Mouse (Mus musculus) right cerebral cortex, postnatal 25 days (tissue): ENCODE data around the gene Gm6793.

Experiments
- DNase-seq: peaks from one replicate; pipeline ENCODE4 v3.0.0; 2022

The Gm6793 gene

DNA sequence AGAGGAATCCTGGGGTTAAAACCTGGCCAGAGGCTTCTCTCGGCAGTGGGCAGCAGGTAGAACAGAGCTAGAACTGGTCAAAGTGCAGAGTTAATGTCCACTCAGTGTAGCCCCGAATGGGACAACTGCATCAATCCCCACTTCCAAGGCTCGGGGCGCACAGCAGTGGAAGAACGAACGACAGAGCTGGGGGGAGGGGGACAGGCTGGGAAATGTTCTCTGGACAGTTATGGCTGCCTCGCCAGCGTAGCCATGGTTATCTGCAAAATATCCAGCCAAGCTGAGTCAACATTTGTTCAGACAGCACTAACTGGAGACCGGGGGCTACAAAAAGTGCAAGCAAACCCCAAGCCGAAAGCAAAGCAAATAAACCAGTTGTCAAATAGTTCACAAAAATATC lies 36.7 kb downstream of the Gm6793 start:
- DNase-seq: no peak

DNA sequence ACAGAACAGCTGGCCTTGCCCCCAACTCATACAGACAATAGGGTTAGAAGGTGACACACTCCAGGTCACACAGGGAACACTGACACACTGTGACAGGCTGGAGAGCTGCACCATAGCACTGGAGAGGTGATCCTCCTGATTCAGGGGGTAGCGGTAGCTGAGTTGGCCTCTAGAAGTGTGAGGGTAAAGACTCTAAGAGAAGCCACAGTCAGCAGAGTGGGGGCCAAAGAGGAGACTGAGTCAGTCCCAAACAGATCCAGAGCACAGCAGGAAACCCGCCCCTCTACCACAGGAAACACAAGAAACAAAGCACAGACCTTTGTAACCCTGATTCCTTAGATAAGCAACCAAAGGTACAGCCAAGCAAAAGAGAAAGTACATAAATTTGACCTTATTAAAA lies 38.5 kb downstream of the Gm6793 start:
- DNase-seq: no peak

DNA sequence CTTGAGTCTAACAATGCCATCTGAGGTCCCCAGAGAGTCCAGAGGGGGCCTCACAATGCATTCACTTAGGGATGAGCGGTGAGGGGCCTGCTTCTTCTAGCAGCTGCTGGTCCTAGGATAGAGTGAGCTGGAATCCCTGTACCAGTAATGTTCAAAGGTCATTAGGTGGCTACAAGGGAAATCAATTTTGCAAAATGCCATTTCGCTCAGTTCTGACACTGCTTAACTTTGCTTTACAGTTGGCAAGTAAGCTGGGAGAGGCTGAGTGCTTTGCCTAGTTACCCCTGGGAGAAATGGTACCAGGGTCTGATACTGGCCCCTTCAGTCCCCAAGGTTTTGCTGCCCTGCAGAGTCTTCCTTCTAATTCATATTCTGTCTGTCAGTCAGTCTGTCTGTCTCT lies 39.1 kb downstream of the Gm6793 start:
- no peak for DNase-seq

DNA sequence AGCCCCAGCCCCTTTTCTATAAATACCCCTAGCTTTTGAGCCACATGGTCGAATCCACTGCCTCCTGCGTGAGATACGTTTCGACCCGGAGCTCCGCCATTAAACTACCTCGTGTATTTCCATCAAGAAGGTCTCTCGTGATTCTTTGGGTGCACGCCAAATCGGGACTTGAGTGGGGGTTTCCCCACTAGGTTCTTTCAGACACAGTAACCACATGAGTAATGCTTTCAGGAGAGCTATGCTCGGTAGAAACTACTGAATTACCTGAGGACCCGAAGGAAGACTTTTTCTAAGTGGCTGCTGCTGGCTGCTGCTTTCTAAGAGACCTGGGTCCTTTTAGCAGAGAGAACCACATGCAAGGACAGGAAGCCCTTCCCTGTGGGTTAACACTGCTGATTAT lies 40.7 kb downstream of the Gm6793 start:
- no peak for DNase-seq

DNA sequence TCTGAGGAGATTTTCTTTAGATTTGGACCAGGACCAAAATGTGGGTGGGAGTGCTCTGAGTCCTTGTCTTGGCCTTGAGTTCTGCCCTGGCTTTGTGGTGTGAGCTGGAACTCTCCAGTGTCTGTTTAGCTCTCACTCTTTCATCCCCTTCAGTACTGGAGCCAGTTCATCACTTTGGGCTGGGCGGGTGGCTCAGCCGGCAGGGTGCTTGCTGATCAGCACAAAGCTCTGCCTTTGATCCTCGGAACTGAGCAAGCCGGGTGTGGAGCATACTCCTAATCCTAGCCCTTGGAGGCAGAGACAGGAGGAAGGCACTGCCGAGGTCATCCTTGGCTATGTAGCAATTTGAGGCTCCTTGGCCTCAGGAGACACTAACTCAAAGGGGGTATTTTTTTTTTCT lies 45.8 kb downstream of the Gm6793 start:
- no peak for DNase-seq

DNA sequence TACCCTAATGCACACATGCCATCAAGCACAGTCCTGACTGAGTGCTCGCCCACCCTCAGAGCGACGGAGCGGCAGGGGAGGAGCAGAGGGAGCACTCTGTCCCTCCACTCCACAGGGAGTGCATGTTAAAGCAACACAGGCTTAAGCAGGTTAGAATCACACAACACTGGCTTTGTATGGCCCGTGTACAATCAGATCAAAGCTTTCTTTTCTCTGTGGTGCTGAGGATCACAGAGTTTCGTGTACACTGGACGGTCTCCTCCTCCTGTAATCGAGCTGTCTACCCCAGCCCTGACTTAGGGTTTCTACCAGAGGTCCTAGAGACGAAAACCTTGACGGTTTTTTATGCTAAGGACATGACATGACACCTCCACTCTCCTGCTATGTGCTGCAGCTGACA lies 46.3 kb downstream of the Gm6793 start:
- no peak for DNase-seq

DNA sequence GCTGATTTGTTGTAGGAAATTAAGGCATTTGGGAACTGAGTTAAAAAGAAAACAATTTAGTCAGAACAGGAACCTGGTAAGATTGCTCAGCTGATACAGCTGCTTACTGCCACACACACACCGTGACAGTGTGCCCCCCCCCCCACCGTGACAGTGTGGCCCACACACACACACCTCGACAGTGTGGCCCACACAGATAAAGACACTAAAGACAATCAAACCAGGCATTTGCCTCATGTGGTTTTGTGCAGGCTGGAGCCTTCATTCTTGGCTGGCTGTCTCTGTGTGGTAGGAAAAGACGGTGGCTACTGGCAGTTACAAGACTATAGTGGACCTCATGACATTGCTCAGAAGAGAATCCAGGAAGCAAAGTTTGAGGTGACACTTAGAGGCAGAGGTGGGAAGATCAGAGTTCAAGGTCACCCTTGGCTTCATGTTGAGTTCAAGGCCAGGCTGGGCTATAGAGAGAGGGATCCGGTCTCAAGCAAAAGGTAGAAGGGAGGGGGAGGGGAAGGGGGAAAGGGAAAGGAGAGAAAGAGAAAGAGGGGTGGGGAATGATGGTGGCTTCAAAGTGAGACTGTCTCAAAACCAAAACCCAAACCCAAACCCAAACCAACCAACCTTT lies 47.5 kb downstream of the Gm6793 start:
- DNase-seq: no peak

DNA sequence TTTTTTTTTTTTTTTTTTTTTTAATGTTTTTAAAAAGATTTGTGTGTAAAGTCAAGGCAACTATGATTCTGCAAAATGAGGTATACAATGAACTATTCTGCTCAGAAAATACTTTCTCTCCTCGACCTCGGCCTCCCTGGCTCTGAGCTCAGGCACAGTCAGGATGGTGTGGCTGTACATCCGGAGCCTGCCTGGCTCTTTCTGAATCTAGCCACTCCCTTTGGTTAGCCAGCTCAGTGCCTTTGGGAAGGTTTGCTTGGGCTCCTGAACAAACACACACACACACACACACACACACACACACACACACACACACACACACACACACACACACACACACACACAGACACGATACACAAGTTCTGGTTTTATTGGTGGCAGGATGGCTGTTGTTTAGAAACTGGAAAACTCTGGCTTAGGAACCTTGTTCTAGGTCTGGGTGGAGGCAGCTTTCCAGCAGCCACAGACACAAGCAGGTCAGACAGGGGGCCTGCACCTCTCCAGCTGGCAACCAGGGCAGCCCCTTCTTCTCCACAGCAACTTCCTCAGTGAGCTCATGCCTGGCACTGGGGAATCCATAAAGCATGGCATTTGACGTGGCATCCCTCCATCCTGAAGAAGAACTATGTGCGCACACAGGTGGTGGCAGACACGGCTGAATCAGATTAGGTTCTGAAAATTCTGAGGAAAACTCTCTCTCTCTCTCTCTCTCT lies 49.8 kb downstream of the Gm6793 start:
- no peak for DNase-seq

DNA sequence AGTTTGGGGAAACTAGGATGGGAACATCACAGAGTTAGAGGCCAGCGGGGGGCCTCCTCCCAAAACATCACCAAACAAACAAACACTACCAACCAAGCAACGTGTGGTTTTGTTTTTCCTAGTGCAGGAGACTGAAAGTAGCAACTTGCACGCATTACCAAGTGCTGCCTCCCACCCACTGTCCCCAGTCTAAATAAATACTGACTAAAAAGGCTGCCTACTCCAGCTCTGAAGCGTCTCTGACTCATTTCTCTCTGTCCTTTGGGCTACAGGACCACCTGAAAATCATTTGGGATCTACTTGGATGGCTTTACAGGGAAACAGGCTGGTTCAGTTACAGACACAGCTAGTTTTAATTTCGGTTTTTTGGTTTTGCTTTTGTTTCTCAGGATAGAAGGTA lies 50.5 kb downstream of the Gm6793 start:
- no peak for DNase-seq

DNA sequence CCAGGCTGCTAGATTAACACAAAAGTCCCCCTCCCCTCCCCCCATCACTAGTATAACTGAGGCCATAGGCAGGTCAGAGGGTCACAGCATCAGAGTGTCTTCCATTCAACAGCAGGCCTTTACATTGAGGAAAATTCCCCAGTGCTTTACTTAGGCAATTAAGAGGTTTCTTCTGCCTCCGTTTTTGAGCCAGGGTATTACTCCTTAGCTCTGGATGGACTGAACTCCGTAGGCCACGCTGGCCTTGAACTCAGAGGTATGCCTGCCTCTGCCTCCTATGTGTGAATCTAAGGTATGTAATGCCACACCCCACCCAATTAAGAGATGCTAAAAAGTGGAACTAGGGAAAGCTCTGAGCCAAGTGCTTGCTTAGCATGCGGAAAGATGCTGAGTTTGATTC lies 51.3 kb downstream of the Gm6793 start:
- DNase-seq: no peak
